Mouse (Mus musculus): ENCODE measurements around the gene Thsd1.
"Not testable (repeated sequence)": the region's sequence is repeated elsewhere in the genome, so short reads cannot be mapped to it uniquely, and the experiment has no call there.

Gene Thsd1

DNA sequence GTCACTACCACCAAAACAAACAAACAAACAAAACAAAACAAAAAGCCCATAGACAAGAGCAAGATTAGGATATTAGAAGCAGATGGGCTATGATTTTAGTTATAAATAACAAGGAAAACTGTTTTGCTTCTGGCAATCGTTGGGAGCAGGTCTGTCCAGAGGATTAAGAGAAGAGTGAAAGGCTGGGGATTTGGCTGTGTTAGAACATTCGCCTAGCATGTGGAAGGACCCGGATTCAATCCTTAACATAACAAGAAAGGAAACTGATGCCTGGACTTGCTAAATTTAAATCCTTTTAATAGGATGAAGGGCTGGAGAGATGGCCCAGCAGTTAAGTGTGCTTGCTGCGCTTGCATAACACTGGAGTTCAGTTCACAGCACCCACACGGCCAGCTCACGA is 37.2 kb downstream of the Thsd1 start:
- DNase-seq (ENCODE audit: low read depth, low spot score) = no peak

- no peak for DNase-seq (ENCODE audit: low read depth, low spot score)
Observed at GRCm38 (mm10) chr8:22264787-22265186, 37.7 kb downstream of the Thsd1 start.

DNA sequence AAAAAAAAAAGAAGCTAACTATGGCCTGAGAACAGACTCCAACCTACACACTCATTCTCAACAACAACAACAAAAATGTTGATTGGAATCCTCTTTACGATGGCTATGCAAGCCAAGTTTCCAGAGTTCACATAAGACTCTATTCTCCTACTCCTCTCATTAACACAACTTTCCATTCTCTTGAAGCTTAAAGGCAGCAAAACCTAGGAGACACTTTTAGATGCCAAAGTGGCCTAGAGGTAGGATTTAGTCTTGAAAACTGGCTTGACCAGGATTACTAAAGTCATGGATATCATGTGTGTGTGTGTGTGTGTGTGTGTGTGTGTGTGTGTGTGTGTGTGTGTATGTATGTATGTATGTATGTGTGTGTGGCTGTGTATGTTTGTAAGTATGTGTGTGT is 38.1 kb downstream of the Thsd1 start:
- no peak for DNase-seq (ENCODE audit: low read depth, low spot score)

- DNase-seq (ENCODE audit: low read depth, low spot score) = no peak
Observed at GRCm38 (mm10) chr8:22266809-22267208, 39.7 kb downstream of the Thsd1 start.

- no peak for DNase-seq (ENCODE audit: low read depth, low spot score)
Observed at GRCm38 (mm10) chr8:22273142-22273541, 46.0 kb downstream of the Thsd1 start.

DNA sequence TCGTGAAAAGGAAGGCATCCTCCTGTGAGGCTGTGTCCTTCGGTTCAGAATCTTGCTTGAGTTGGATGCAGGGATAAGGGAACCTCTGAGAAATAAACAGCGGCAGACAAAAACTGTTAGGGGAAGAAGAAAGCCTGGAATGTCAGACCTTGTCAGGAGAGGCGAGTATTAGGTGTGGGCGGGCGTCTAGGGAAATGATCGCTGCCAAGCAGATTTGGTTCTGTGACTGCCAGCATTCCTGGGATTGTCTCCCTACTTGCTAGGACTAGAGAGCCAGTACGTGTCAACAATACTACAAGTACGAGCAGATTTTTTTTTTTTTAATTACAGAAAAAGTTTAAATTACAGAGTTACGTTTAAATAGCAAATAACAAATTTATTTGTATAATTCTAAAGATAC is 47.5 kb downstream of the Thsd1 start:
- DNase-seq (ENCODE audit: low read depth, low spot score) = no peak

- no peak for DNase-seq (ENCODE audit: low read depth, low spot score)
Observed at GRCm38 (mm10) chr8:22282999-22283491, 55.9 kb downstream of the Thsd1 start, which contains the start of gene Tpte. Gene Tpte (plus strand): TSS chr8:22283441.

GRCm38 (mm10) chr8:22302326-22302725 is 75.2 kb downstream of the Thsd1 start:
- DNase-seq (ENCODE audit: low read depth, low spot score) = no peak

DNA sequence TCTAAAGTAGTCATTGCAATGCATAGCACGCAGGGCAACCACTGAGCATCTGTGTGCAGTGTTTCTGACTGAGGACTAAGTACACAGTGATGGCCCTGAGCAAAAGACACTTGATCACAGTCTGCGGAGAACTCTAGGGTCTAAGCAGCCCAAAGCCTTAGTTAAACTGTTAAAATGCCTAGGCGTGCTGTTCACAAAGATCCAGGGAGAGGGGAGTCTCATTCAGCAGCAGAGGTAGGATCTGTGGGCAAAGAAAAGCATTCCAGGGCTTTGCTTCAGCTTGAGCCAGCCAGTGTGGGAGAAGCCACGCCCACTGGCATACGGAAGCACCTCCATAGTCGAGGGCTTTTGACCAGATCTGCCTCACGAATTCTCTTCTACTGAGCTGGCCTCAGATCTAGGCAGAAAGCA is 75.8 kb downstream of the Thsd1 start:
- DNase-seq (ENCODE audit: low read depth, low spot score) = no peak

GRCm38 (mm10) chr8:22304045-22304444 is 76.9 kb downstream of the Thsd1 start:
- DNase-seq (ENCODE audit: low read depth, low spot score) = not testable (repeated sequence)

GRCm38 (mm10) chr8:22306999-22307398 is 79.9 kb downstream of the Thsd1 start:
- DNase-seq (ENCODE audit: low read depth, low spot score) = no peak

All from WW6 (cell line).